Mouse (Mus musculus): ENCODE results near the gene Gal3st1. TPM values are rescaled to one million over a fixed set of nuclear protein-coding genes. Genes with fewer than 3 reads are reported as not detected.

Gal3st1 gene
- polyA plus RNA-seq, 1 experiment from 2014 or later, result 7.5 TPM

- Histone ChIP-seq H3K4me1 (ENCODE audit: insufficient read depth) (no peaks in the 10 kb centered on the region), H3K36me3 (replicated peaks; ENCODE audit: insufficient read depth, low read length) (peaks cover 73% of the 10 kb centered on the region), H3K9ac (replicated peaks) (no peak within 1 kb of the TSS), H3K27ac (ENCODE audit: low read depth) (no peak within 1 kb of the TSS), H3K9me3 (ENCODE audit: low read length) (no peaks in the 10 kb centered on the region), H3K4me2 (ENCODE audit: low read depth, low read length) (no peak within 1 kb of the TSS), H3K4me3 (ENCODE audit: low read depth, low read length) (no peak within 1 kb of the TSS), H3K27me3 (ENCODE audit: insufficient read depth, low read length) (no peaks in the 10 kb centered on the region)
- ATAC-seq (no peak), DNase-seq (no peak)
- TF ChIP-seq CTCF (IDR thresholded peaks at IDR 0.05; ENCODE audit: low read depth) (no peak), EP300 (IDR thresholded peaks at IDR 0.05; ENCODE audit: low read depth) (no peak)
- WGBS (ENCODE audit: insufficient replicate concordance), result 83% methylated on average over 6 of the region's 6 CpGs
These were observed 6.8 kb upstream of the Gal3st1 start, which contains the start of gene 4930556J24Rik for GRCm38 (mm10) chr11:3976678-3977077. Gene 4930556J24Rik (minus strand): TSS chr11:3976778.

- no peak overlapping the region for H3K4me3 ChIP-seq (ENCODE audit: low read depth, low read length)
- H3K9ac ChIP-seq (replicated peaks), result no peak overlapping the region
- H3K27ac ChIP-seq (ENCODE audit: low read depth), result no peak overlapping the region
- H3K27me3 ChIP-seq (ENCODE audit: insufficient read depth, low read length), result peaks cover 8% of the 10 kb centered on the region; the same call in 1 of the 2 replicates
- no peak overlapping the region for H3K4me2 ChIP-seq (ENCODE audit: low read depth, low read length)
- TF ChIP-seq EP300 (IDR thresholded peaks at IDR 0.05; ENCODE audit: low read depth) (no peak), CTCF (IDR thresholded peaks at IDR 0.05; ENCODE audit: low read depth) (no peak)
- no peaks in the 10 kb centered on the region for H3K9me3 ChIP-seq (ENCODE audit: low read length)
- ATAC-seq, result no peak
- 83% methylated on average over 5 of the region's 5 CpGs for WGBS (ENCODE audit: insufficient replicate concordance)
- DNase-seq, result no peak
- H3K36me3 ChIP-seq (replicated peaks; ENCODE audit: insufficient read depth, low read length), result peaks cover 56% of the 10 kb centered on the region
- 0 out of 2 replicates have a peak, but pooled peaks cover 5% of the 10 kb centered on the region for H3K4me1 ChIP-seq (ENCODE audit: insufficient read depth)
These were observed 5.0 kb upstream of the Gal3st1 start for GRCm38 (mm10) chr11:3978421-3978820.

GRCm38 (mm10) chr11:3981536-3981935, 1.9 kb upstream of the Gal3st1 start:
- ATAC-seq, result no peak
- Histone ChIP-seq H3K4me3 (ENCODE audit: low read depth, low read length) (no peak overlapping the region), H3K36me3 (replicated peaks; ENCODE audit: insufficient read depth, low read length) (peaks cover 30% of the 10 kb centered on the region), H3K4me1 (ENCODE audit: insufficient read depth) (peaks cover 12% of the 10 kb centered on the region; the same call in 1 of the 2 replicates), H3K27me3 (ENCODE audit: insufficient read depth, low read length) (peaks cover 10% of the 10 kb centered on the region), H3K9me3 (ENCODE audit: low read length) (no peaks in the 10 kb centered on the region), H3K27ac (ENCODE audit: low read depth) (no peak overlapping the region), H3K4me2 (ENCODE audit: low read depth, low read length) (no peak overlapping the region), H3K9ac (replicated peaks) (no peak overlapping the region)
- 67% methylated on average over 6 of the region's 6 CpGs for WGBS (ENCODE audit: insufficient replicate concordance)
- TF ChIP-seq CTCF (IDR thresholded peaks at IDR 0.05; ENCODE audit: low read depth) (no peak), EP300 (IDR thresholded peaks at IDR 0.05; ENCODE audit: low read depth) (no peak)
- DNase-seq, result no peak

- DNase-seq (no peak), ATAC-seq (no peak)
- Histone ChIP-seq H3K9ac (replicated peaks) (no peak overlapping the region; the same call in 1 of the 2 replicates), H3K4me3 (ENCODE audit: low read depth, low read length) (no peak overlapping the region), H3K4me1 (ENCODE audit: insufficient read depth) (peaks cover 12% of the 10 kb centered on the region; the same call in 1 of the 2 replicates), H3K4me2 (ENCODE audit: low read depth, low read length) (no peak overlapping the region; the same call in 1 of the 2 replicates), H3K27me3 (ENCODE audit: insufficient read depth, low read length) (peaks cover 10% of the 10 kb centered on the region), H3K9me3 (ENCODE audit: low read length) (no peaks in the 10 kb centered on the region), H3K36me3 (replicated peaks; ENCODE audit: insufficient read depth, low read length) (peaks cover 24% of the 10 kb centered on the region), H3K27ac (ENCODE audit: low read depth) (peak overlapping the region; percentile 80; the same call in 1 of the 2 replicates)
- 53% methylated on average over 7 of the region's 7 CpGs for WGBS (ENCODE audit: insufficient replicate concordance)
- TF ChIP-seq EP300 (IDR thresholded peaks at IDR 0.05; ENCODE audit: low read depth), result no peak
- no peak for TF ChIP-seq CTCF (IDR thresholded peaks at IDR 0.05; ENCODE audit: low read depth)
These were observed 894 bp upstream of the Gal3st1 start for GRCm38 (mm10) chr11:3982275-3983209.

- peaks cover 10% of the 10 kb centered on the region for H3K27me3 ChIP-seq (ENCODE audit: insufficient read depth, low read length)
- peak; percentile 42 for DNase-seq
- H3K27ac ChIP-seq (ENCODE audit: low read depth), result peak overlapping the region; percentile 80
- TF ChIP-seq EP300 (IDR thresholded peaks at IDR 0.05; ENCODE audit: low read depth) (no peak), CTCF (IDR thresholded peaks at IDR 0.05; ENCODE audit: low read depth) (no peak)
- peak overlapping the region; percentile 42 for H3K4me3 ChIP-seq (ENCODE audit: low read depth, low read length)
- peak overlapping the region; percentile 59 for H3K4me2 ChIP-seq (ENCODE audit: low read depth, low read length)
- ATAC-seq, result peak; percentile 79
- peaks cover 12% of the 10 kb centered on the region; the same call in 1 of the 2 replicates for H3K4me1 ChIP-seq (ENCODE audit: insufficient read depth)
- 10% methylated on average over 15 of the region's 15 CpGs for WGBS (ENCODE audit: insufficient replicate concordance)
- H3K9ac ChIP-seq (replicated peaks), result peak overlapping the region; percentile 51
- no peaks in the 10 kb centered on the region for H3K9me3 ChIP-seq (ENCODE audit: low read length)
- H3K36me3 ChIP-seq (replicated peaks; ENCODE audit: insufficient read depth, low read length), result peaks cover 10% of the 10 kb centered on the region
These were observed 668 bp downstream of the Gal3st1 start for GRCm38 (mm10) chr11:3983863-3984745.

Data from liver, postnatal 0 days (tissue).